Mouse (Mus musculus): ENCODE measurements around the gene Klhl42. TPM values are rescaled to one million over a fixed set of nuclear protein-coding genes. Genes with fewer than 3 reads are reported as not detected.

Gene Klhl42
- polyA plus RNA-seq, 1 experiment from 2014 or later, result 8.6 TPM

DNA sequence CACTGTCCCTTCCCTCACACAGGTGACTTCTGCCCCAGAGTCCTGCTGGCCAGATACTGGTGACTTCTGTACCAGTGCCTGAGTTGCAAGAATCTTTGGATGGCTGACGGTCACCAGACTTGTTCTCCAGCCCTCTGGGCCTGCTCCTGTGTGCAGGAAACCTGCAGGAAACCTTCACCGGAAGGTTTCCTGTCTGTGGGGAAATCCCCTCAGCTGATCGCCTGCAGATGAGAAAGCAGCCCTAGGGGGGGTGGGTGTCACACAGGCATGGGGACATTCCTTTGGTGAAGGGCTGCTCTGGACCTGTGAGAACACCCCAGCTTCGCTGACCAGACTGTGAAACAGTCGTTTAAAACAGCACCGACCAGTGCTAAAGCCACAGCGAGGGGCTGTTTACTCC, 63.9 kb downstream of the Klhl42 start:
- no peak overlapping the region for H3K4me3 ChIP-seq (ENCODE audit: low read depth, low read length)
- 76% methylated on average over 7 of the region's 7 CpGs for WGBS
- DNase-seq (ENCODE audit: low spot score, missing footprints), result no peak

DNA sequence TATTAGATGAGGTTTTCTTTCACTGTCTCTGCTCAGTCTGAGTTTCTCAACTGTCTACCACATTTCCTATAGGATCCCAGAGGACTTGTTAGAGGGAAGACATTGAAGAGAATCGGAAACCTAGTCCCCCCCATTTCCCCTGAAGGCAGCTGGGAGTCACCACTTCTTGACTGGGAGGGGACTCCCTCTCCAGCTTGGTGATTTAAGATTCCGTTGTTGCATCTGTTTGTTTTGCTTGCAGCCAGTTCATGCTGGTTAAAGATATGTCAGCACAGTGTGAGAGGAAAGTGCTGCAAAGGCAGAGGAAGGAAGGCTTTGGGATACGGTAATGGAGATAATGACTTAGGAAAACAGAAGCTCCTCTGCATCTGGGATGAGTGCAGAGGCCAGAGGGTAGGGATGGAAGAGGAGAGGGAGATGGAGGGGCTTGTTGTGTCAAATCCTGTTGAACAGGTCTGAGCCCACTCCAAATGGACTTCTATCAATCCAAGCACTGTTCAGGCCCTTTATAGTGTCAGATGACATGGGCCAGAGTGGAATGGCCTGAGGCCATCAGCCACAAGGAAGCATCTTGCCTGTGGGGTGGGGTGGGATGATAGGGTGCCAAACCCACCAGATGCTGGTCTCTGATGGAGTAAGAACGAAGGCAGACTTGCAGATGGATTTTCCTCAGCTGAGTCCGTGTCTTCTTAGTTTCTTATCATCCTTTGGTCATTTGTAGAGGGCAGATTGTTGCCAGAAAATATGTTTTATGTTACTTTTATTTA, 70.8 kb downstream of the Klhl42 start:
- Histone ChIP-seq H3K9ac (ENCODE audit: low read length) (no peak overlapping the region), H3K4me1 (ENCODE audit: control insufficient read depth, insufficient read depth, low read length) (no peaks in the 10 kb centered on the region), H3K4me3 (ENCODE audit: low read depth, low read length) (no peak overlapping the region), H3K4me2 (no peak overlapping the region), H3K9me3 (ENCODE audit: control insufficient read depth, low read length) (no peaks in the 10 kb centered on the region), H3K36me3 (ENCODE audit: control insufficient read depth, insufficient read depth, low read length) (no peaks in the 10 kb centered on the region), H3K27ac (ENCODE audit: low read depth, low read length) (no peak overlapping the region), H3K27me3 (ENCODE audit: control insufficient read depth, insufficient read depth, low read length) (no peaks in the 10 kb centered on the region)
- 72% methylated on average over 5 of the region's 5 CpGs for WGBS
- DNase-seq (ENCODE audit: low spot score, missing footprints) (no peak), ATAC-seq (ENCODE audit: low FRiP score) (no peak)

More for the DNA sequence above, 63.9 kb downstream of the Klhl42 start:
- Histone ChIP-seq H3K9ac (ENCODE audit: low read length) (no peak overlapping the region), H3K27ac (ENCODE audit: low read depth, low read length) (no peak overlapping the region), H3K4me1 (ENCODE audit: control insufficient read depth, insufficient read depth, low read length) (no peaks in the 10 kb centered on the region), H3K9me3 (ENCODE audit: control insufficient read depth, low read length) (no peaks in the 10 kb centered on the region), H3K36me3 (ENCODE audit: control insufficient read depth, insufficient read depth, low read length) (no peaks in the 10 kb centered on the region), H3K27me3 (ENCODE audit: control insufficient read depth, insufficient read depth, low read length) (no peaks in the 10 kb centered on the region), H3K4me2 (no peak overlapping the region)
- ATAC-seq (ENCODE audit: low FRiP score), result no peak

Other genes with a start within 250 kb of the Klhl42 start
- gene Smco2, start 241.3 kb upstream of the Klhl42 start, polyA plus RNA-seq (2014; fragmentation: Nextera tagmentation; extraction: Ambion mirVana), result not detected in 2 replicates
- gene Ppfibp1, start 202.9 kb upstream of the Klhl42 start, polyA plus RNA-seq (2014; fragmentation: Nextera tagmentation; extraction: Ambion mirVana), result 30.2 and 30.7 TPM in 2 replicates
- 0.11 and 0.18 TPM in 2 replicates for gene 1700034J05Rik, start 137.0 kb upstream of the Klhl42 start, polyA plus RNA-seq (2014; fragmentation: Nextera tagmentation; extraction: Ambion mirVana)
- gene Rep15, start 58.8 kb upstream of the Klhl42 start, polyA plus RNA-seq (2014; fragmentation: Nextera tagmentation; extraction: Ambion mirVana), result 0.55 and 0.88 TPM in 2 replicates
- gene Mrps35, start 48.6 kb upstream of the Klhl42 start, polyA plus RNA-seq (2014; fragmentation: Nextera tagmentation; extraction: Ambion mirVana), result 88.1 and 97.8 TPM in 2 replicates
- 0.72 and 0.83 TPM in 2 replicates for gene Mansc4, start 4.3 kb upstream of the Klhl42 start, polyA plus RNA-seq (2014; fragmentation: Nextera tagmentation; extraction: Ambion mirVana)
- 0.25 and 0.39 TPM in 2 replicates for gene Pthlh, start 172.8 kb downstream of the Klhl42 start, polyA plus RNA-seq (2014; fragmentation: Nextera tagmentation; extraction: Ambion mirVana)